Mouse (Mus musculus): ENCODE measurements at regions not wholly inside any gene's neighbourhood (a gene's known extent, or its start where the extent isn't known, plus 50 kb on each side); places are given as distances from the start of the nearest gene placed in this dataset.

DNA sequence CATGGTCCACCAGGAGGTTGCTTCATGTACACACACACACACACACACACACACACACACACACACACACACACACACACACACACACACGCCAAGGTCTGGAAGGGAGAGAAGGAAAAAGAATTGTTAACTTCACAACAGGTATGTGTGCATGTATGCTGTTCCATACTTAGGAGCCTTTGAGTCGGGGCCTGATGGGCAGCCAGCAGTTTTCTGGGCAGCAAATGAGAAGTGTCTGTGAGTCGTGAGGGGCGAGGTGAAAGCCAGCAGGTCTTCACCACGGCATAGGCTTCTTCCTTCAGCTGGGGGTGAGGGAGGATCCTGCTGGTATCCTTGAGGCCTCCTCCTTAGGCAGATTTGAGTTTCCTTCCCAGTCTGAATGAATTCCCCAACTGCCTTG is 65.8 kb upstream of the Twist2 start:
- ATAC-seq, result no peak
- Histone ChIP-seq H3K4me2 (ENCODE audit: low read length) (no peak overlapping the region), H3K36me3 (ENCODE audit: control insufficient read depth, insufficient read depth, low read length) (no peaks in the 10 kb centered on the region)

DNA sequence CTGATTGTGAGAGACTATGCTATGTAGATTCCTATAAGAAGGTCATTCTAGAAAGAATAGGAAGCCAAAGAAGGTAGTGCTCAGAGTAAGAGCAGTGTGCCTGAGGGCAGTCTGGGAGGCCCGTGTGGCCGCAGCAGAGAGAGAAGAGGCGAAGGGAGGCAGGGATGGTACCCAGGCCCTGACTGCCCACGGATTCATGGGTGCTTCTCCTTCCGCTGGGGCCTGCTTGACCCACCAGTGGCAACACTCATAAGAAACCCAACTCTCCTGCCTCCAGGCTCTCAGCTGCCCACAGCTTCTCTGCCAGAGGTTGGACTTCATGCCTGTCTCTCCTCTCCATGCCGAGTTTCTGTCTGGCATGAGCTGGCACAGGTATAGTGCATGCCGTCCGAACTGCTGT is 60.6 kb upstream of the Twist2 start:
- Histone ChIP-seq H3K36me3 (ENCODE audit: control insufficient read depth, insufficient read depth, low read length) (no peaks in the 10 kb centered on the region), H3K4me2 (ENCODE audit: low read length) (no peak overlapping the region), H3K27me3 (replicated peaks; ENCODE audit: control insufficient read depth, insufficient read depth, low read length) (peaks cover 1% of the 10 kb centered on the region; the same call in 1 of the 2 replicates), H3K4me1 (ENCODE audit: control insufficient read depth, insufficient read depth, low read depth, low read length) (no peaks in the 10 kb centered on the region), H3K27ac (ENCODE audit: low read depth, low read length) (no peak overlapping the region), H3K9ac (ENCODE audit: low read depth, low read length) (no peak overlapping the region), H3K9me3 (ENCODE audit: control insufficient read depth, low read length) (no peaks in the 10 kb centered on the region), H3K4me3 (ENCODE audit: low read length) (no peak overlapping the region)
- WGBS, result 90% methylated on average over 8 of the region's 8 CpGs
- ATAC-seq, result no peak

More for the DNA sequence above, 65.8 kb upstream of the Twist2 start:
- Histone ChIP-seq H3K4me3 (ENCODE audit: low read length) (no peak overlapping the region), H3K4me1 (ENCODE audit: control insufficient read depth, insufficient read depth, low read depth, low read length) (peaks cover 4% of the 10 kb centered on the region; the same call in 1 of the 2 replicates), H3K9me3 (ENCODE audit: control insufficient read depth, low read length) (no peaks in the 10 kb centered on the region), H3K27me3 (replicated peaks; ENCODE audit: control insufficient read depth, insufficient read depth, low read length) (peaks cover 7% of the 10 kb centered on the region), H3K27ac (ENCODE audit: low read depth, low read length) (no peak overlapping the region), H3K9ac (ENCODE audit: low read depth, low read length) (no peak overlapping the region)
- 79% methylated on average over 4 of the region's 5 CpGs for WGBS

DNA sequence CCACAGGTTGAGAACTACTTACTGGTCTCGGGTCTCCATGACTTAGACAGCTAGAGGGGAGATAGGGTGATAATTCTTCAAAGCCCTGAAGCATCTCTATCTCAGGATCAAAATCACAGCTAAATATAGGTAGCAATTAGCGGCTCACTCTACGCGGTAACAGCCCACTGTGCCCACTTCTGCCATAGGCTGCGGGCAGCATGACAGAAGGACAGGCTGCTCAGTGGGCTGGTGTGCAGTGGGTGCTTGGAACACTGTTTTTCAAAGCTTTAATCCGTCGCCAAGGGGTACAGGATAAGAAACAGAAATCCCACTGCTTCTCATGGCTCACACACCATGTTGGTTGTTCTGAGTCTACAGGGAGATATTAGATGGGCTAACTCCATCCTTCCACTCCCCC is 59.2 kb upstream of the Twist2 start:
- ATAC-seq, result no peak
- 92% methylated on average over 7 of the region's 7 CpGs for WGBS

DNA sequence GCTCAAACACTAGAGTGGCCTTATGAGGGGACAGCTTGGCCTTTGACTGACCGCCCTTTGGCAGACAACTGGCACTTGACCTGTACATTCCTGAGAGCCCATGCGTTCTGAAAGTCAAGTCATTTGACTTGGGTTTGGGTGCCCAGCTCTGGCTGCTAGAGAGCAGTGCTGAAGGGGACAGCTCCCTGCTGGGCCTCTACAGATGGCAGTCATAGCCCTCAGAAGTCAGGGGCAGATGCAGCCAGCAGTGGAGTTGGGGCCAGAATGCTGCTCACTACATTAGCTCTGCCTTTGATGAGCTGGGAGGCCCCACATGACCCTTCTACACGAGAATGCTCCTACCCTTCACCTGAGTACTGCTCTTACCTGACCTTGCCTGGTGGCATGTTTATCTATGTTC is 58.3 kb upstream of the Twist2 start:
- Histone ChIP-seq H3K4me3 (ENCODE audit: low read length) (no peak overlapping the region), H3K9me3 (ENCODE audit: control insufficient read depth, low read length) (no peaks in the 10 kb centered on the region), H3K36me3 (ENCODE audit: control insufficient read depth, insufficient read depth, low read length) (no peaks in the 10 kb centered on the region), H3K4me2 (ENCODE audit: low read length) (no peak overlapping the region), H3K27ac (ENCODE audit: low read depth, low read length) (no peak overlapping the region), H3K4me1 (ENCODE audit: control insufficient read depth, insufficient read depth, low read depth, low read length) (no peaks in the 10 kb centered on the region), H3K9ac (ENCODE audit: low read depth, low read length) (no peak overlapping the region), H3K27me3 (replicated peaks; ENCODE audit: control insufficient read depth, insufficient read depth, low read length) (no peaks in the 10 kb centered on the region)
- ATAC-seq, result no peak
- 65% methylated on average over 3 of the region's 3 CpGs for WGBS

More for the DNA sequence above, 59.2 kb upstream of the Twist2 start:
- Histone ChIP-seq H3K36me3 (ENCODE audit: control insufficient read depth, insufficient read depth, low read length) (no peaks in the 10 kb centered on the region), H3K4me1 (ENCODE audit: control insufficient read depth, insufficient read depth, low read depth, low read length) (no peaks in the 10 kb centered on the region), H3K27me3 (replicated peaks; ENCODE audit: control insufficient read depth, insufficient read depth, low read length) (no peaks in the 10 kb centered on the region), H3K9me3 (ENCODE audit: control insufficient read depth, low read length) (no peaks in the 10 kb centered on the region), H3K9ac (ENCODE audit: low read depth, low read length) (no peak overlapping the region), H3K4me2 (ENCODE audit: low read length) (no peak overlapping the region), H3K27ac (ENCODE audit: low read depth, low read length) (no peak overlapping the region), H3K4me3 (ENCODE audit: low read length) (no peak overlapping the region)

DNA sequence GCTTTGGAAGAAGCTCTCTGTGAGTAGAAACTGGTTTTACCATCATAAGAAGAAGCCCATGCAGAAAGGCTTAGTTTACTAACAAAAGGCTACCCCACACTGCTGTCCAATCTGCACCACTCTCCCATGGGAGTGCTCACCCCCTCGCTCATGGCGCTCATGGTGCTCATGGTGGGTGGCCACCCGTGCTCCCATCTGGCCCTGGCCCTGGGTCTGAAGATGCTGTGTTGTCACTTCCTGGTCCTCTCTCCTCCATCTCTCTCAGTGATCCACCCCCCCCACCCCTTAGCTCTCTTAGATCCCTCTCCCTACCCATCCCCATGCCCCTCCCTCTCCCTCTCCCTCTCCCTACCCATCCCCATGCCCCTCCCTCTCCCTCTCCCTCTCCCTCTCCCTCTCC is 57.2 kb upstream of the Twist2 start:
- H3K4me3 ChIP-seq (ENCODE audit: low read length), result no peak overlapping the region
- no peaks in the 10 kb centered on the region for H3K36me3 ChIP-seq (ENCODE audit: control insufficient read depth, insufficient read depth, low read length)
- no peak for ATAC-seq
- no peak overlapping the region for H3K9ac ChIP-seq (ENCODE audit: low read depth, low read length)
- no peak overlapping the region for H3K27ac ChIP-seq (ENCODE audit: low read depth, low read length)
- H3K4me1 ChIP-seq (ENCODE audit: control insufficient read depth, insufficient read depth, low read depth, low read length), result no peaks in the 10 kb centered on the region
- H3K4me2 ChIP-seq (ENCODE audit: low read length), result no peak overlapping the region
- H3K9me3 ChIP-seq (ENCODE audit: control insufficient read depth, low read length), result no peaks in the 10 kb centered on the region
- H3K27me3 ChIP-seq (replicated peaks; ENCODE audit: control insufficient read depth, insufficient read depth, low read length), result no peaks in the 10 kb centered on the region
- WGBS, result 100% methylated on average over 3 of the region's 3 CpGs

DNA sequence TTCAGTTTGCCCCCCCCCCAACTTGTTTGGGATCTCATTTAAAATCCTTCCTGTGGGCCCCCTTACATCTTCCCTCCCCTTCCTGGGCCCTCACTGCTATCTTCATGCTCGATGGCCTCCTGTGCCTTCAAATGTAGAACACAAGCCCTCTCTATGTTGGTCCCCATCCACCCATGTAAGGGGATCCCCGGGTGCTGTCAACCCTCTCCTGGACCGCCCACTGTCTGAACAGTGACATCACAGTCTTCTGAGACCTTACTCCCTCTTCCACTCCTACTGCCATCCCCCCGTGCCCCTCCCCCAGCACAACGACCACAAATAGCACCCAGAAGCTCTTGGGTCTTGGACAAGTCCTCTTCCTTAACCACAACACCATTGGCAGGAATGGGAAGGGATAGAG is 56.6 kb upstream of the Twist2 start:
- no peaks in the 10 kb centered on the region for H3K36me3 ChIP-seq (ENCODE audit: control insufficient read depth, insufficient read depth, low read length)
- no peak overlapping the region for H3K4me3 ChIP-seq (ENCODE audit: low read length)
- no peak overlapping the region for H3K27ac ChIP-seq (ENCODE audit: low read depth, low read length)
- ATAC-seq, result no peak
- H3K9me3 ChIP-seq (ENCODE audit: control insufficient read depth, low read length), result no peaks in the 10 kb centered on the region
- H3K4me2 ChIP-seq (ENCODE audit: low read length), result no peak overlapping the region
- no peak overlapping the region for H3K9ac ChIP-seq (ENCODE audit: low read depth, low read length)
- 92% methylated on average over 5 of the region's 5 CpGs for WGBS
- no peaks in the 10 kb centered on the region for H3K27me3 ChIP-seq (replicated peaks; ENCODE audit: control insufficient read depth, insufficient read depth, low read length)
- no peaks in the 10 kb centered on the region for H3K4me1 ChIP-seq (ENCODE audit: control insufficient read depth, insufficient read depth, low read depth, low read length)

DNA sequence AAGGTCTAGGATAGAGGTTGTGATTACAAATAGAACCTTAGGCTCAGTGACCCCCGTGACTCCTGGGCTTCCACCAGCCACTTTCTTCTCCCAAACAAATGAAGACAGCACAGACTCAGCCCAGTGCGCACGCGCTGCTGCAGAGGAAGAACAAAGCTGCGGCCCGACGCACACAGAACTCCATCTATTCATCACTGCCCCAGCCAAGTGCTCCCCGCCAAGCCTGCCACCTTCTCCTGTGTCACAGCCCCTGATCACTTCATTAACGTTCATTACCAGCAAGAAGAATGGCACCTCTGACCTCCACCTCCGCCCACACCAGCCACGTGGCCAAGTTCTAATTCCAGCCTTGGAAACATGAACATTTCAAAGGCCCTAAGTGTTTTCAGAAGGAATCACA is 53.7 kb upstream of the Twist2 start:
- ATAC-seq, result peak; percentile 56; the same call in 1 of the 2 replicates
- Histone ChIP-seq H3K27ac (ENCODE audit: low read depth, low read length) (no peak overlapping the region), H3K4me3 (ENCODE audit: low read length) (no peak overlapping the region), H3K27me3 (replicated peaks; ENCODE audit: control insufficient read depth, insufficient read depth, low read length) (no peaks in the 10 kb centered on the region), H3K9me3 (ENCODE audit: control insufficient read depth, low read length) (no peaks in the 10 kb centered on the region), H3K36me3 (ENCODE audit: control insufficient read depth, insufficient read depth, low read length) (no peaks in the 10 kb centered on the region), H3K9ac (ENCODE audit: low read depth, low read length) (no peak overlapping the region), H3K4me2 (ENCODE audit: low read length) (0 out of 2 replicates have a peak overlapping the region, but pooled peaks have one; percentile 0), H3K4me1 (ENCODE audit: control insufficient read depth, insufficient read depth, low read depth, low read length) (no peaks in the 10 kb centered on the region)
- WGBS, result 8% methylated on average over 11 of the region's 11 CpGs
